Mouse (Mus musculus) bone marrow macrophage, adult 2 months (primary cell): ENCODE results near the gene Tcea3.

ENCODE experiments used
- CTCF ChIP-seq: IDR thresholded peaks from 2 replicates; pipeline ENCODE4 v1.5.1; 2012; ENCODE audit warnings: low read depth, mild to moderate bottlenecking, low read length, moderate library complexity
- POLR2A ChIP-seq: IDR thresholded peaks from 2 replicates; pipeline ENCODE4 v1.6.1; 2012; ENCODE audit warnings: mild to moderate bottlenecking, low read depth, low read length, borderline replicate concordance

GRCm38 (mm10) chr4:136244208-136244607 lies 3.3 kb upstream of the Tcea3 start:
- TF ChIP-seq POLR2A (no peak), CTCF (no peak)
